Mouse (Mus musculus): ENCODE measurements around the gene Zfp941.

Zfp941 gene

DNA sequence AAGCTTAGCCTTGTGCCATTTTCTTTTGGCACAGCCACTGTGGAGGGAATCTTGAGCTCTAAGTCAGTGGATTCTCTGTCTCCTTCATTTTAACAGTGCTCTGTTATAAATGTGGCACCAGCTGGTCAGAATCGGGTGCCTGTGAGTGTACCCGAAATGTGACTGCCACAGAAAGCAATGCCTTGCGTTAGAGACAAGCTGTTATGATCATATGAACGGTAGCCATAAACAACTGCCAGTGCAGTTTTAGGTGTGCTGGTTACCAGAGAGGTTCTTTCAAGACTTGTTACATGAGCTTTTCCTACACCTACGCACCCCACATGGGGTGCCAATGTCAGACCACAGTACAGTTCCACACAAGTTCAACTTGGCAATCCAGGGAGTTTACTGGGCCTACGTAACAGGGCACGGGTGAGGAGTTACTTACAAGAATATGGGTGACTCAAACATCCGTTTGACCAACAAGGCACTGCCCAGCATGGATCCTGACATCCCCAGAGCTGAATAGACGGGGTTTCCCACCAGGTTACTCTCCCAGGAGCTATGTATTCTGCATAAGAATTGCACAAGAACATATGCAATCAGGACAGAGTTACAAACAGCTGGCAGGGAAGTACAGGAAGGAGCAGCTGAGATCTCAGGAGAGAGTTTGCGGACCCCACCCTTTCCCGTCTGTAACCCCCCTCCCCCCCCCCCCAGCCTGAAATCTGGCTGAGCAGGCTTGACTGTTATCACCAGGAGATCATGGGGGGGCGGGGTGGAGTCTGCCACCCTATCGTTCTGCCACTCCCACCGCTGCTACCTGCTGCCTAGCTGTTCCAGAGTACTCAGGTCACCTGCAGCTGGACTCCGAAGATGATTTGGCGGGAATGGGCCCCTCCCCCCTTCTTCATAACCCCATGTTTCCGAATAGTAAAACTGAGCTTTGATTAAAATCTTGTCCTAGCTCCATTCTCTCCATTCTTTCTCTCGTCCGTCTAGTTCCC lies 19.1 kb upstream of the Zfp941 start:
- DNase-seq (ENCODE audit: low spot score): peak; percentile 19

DNA sequence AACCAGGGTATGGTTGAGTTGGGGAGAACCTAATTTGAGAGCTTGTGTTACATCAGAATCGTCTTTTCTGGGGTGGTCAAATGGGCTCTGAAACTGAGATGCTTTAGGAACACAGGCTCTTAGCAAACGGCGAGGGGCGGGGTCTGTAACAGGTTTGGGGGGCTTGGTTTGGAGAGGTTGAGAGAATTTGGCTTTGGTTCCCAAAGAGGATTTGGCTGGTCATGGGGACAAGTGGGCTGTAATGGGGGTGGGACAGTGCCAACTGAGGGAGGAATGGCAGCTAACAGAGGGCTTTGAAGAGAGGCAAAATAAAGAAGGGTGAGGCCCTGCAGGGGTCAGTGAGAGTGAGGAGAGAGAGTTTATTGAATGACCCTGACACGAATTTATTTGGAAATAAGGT lies 17.6 kb upstream of the Zfp941 start:
- peak; percentile 39 for DNase-seq (ENCODE audit: low spot score)

DNA sequence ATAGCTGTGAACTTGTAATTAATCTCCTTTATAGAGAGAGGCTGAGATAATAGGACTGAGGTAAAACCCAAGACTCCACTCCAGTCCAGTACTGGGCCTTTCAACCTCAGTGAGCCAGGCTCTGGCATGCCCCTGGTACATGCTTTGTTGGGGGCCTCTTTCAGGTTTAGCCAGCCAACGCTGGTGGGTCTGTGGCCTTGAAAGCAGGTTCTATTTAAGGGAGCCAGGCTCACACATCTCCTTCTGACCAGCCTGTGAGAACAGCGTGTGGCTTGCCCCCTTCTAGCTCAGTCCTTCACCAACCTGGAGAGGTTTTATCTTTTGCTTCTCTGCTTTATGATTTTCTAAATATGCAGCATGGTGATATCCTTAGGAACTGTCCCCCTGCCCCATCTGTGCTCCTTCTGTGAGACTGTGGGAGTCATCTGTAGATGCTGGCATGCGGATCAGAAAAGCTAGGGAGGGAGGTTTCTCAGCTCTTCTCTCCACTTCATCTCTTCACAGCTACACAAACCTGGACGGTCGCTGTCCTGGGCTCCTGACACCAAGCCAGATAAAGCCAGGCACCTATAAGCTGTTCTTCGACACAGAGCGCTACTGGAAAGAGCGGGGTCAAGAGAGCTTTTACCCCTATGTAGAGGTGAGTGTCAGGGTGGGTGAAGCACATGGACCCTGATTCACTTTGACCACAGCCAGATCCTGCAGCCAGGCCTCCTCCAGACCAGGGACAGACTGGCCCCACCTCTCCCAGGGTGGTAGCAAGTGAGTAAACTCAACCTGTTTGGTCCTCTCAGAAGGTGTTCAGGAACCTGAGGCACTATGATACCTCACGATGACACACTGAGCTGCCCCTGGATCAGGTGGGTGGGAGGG lies 14.5 kb upstream of the Zfp941 start:
- DNase-seq (ENCODE audit: low spot score): no peak

DNA sequence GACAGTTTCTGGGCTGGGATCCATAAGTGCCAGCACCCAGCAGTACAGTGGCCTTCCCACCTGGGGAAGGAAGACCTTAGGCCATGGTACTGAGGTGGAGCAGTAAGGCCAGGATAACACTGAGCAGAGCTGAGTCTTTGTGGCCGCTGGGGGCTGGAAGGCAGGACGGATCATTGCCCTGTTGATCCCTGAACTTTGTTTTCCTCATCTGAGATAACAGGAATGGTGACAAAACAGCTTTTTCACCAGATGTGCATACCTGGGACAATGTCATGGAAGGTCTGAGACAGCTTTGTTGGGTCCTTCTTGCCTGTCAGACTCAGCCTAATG lies 13.7 kb upstream of the Zfp941 start:
- DNase-seq (ENCODE audit: low spot score): no peak

DNA sequence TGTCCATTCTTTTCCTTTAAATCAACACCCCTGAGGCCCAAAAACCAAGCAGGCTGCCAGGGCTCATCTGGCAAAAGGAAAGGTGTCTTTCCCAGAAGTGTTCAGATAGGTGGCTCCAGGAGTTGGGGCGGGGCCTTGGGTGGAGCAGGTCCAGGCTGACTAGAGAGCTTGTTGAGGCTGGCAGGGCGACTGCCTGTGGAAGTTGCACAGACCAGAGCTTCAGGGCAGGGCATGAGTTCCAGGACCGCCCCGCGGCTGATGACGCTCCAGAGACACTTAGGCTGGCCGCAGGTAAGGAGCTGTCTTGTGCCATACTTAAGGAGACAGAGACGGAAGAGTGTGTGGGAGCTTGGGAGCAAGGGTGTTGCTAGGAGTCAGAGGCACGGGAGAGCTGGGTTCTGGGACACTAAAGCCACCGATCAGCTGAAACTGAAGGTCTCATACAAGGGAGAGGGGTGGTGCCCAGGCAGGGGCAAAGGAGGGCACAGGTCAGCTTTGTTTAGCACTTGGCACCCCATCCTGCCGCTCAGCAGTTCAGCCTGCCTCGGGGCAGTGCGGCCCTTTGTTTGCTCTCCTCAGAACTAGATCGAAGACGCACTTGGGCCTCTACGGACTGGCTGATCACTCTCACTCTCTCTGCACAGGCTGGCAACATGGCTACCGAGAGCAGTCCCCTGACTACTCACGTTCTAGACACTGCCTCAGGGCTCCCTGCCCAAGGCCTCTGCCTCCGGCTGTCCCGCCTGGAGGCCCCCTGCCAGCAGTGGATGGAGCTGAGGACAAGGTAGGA lies 13.2 kb upstream of the Zfp941 start, which contains the start of gene Urah:
Gene Urah, plus strand, starts transcription at position 51 of the 790 bp plus-strand sequence.
- no peak for DNase-seq (ENCODE audit: low spot score)

DNA sequence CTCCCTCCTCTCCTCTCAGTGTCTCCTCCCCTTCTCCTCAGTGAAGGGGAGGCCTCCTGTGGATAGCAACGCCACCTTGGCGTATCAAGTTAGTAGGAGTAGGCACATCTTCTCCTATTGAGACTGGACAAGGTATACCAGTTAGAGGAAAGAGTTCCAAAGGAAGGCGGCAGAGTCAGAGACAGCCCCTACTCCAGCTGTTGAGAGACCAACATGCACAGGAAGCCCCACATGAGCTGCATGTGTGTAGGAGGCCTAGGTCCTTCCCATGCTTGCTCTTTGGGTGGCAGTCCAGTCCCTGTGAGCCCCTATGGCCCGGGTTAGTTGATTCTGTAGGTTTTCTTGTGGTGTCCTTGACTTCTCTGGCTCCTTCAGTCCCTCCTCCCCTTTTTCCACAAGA lies 11.4 kb upstream of the Zfp941 start:
- DNase-seq (ENCODE audit: low spot score): peak; percentile 29

DNA sequence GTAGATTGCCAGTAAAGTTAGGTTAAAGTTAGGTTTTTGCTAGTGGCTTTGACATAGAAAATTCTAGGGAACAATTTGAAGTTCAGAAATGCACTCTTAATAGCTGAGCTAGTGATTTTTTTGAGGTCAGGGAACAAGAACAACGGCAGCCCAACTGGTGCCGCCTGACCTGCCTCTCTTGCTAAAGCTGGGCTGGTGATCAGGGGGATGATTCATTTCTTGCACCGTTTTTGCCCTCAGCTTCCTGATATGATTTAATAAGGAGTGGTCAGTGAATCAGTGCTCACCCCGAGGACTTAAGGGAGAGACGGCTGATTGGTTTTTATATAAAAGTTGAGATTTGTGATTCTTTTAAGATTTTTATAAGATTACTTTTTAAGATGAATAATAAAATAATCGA lies 9.5 kb upstream of the Zfp941 start:
- peak; percentile 19 for DNase-seq (ENCODE audit: low spot score)

DNA sequence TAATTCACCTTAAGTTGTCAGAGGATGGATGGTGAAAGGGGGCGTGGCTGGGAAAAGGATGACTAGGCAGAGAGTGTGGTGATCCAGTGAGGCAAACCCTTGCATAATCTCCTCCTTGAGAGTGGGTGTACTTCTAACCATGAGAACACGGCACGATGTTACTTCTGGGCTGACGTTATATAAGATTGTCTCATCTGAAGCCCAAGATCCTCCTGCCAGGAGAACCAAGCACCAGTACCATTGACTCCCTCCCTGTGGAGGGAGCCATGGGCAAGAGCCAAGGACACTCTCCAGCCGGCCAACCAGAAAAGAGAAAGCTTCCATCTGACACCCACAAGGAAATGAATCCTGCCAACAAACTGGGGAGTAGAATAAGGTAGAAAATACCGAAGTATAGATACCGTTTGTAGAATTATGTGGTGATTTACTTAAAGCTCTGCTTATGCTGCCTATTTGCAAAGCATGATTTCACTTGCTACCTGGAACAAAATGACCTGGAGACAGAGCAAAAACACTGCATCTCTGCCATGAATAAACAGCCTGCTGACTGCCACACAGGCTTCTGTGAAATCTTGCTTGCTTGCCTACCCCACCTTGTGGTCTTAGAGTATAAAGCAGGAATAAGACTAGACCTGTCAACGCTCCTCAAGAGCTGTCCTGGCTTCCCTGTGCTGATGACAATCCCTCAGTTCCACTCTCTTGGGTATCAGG lies 6.3 kb upstream of the Zfp941 start:
- DNase-seq (ENCODE audit: low spot score): no peak

DNA sequence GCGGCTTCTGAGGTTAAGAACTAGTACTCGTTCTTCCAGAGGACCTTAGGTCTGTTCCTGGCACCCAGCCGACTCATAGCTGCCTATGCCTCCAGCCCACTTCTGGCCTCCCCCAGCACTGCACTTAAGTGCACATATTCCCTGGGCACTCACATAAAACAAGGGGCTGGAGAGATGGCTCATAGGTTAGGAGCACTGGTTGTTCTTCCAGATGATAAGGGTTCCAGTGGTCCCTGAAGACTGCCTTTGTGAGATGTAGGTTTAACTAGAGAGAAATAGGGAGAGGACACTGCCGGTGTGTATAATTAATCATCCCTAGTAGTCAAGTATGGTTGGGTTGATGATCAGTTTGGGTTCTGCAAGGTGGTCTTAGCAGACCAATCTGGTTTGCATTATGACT lies 753 bp upstream of the Zfp941 start:
- DNase-seq (ENCODE audit: low spot score): no peak

DNA sequence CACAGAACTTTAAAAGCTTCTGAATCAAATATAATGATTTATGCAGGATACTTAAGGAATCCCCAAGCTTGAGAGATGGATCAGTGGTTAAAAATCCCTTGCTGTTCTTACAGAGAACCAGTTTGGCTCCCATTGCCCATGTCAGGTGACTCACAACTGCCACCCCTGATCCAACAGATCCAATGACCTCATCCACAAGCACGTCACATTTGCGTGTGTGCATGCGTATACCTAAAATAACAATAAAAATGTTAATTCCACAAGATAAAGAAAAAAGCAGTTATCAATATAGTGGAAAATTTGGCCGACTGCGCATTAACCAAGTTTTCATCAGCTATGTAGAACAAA lies 699 bp downstream of the Zfp941 start:
- DNase-seq (ENCODE audit: low spot score): no peak

DNA sequence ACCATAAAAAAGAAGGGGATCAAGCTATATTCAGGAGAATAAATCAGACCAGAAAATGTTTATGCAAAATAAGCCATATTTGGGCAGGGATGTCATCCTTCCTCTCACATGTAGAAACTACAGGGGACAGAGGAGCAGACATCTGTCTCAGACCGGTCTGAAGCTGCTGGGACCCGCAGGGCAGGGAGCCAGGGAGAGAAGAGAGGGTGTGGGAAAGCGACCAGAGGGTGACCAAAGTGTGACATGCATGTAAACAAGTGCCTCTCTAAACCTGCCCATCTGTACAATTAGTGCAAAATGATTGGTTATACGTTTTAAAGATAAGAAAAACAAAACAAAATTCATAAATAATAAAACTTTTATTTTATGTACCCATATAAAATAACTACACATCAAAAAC lies 1.8 kb downstream of the Zfp941 start:
- DNase-seq (ENCODE audit: low spot score): no peak

DNA sequence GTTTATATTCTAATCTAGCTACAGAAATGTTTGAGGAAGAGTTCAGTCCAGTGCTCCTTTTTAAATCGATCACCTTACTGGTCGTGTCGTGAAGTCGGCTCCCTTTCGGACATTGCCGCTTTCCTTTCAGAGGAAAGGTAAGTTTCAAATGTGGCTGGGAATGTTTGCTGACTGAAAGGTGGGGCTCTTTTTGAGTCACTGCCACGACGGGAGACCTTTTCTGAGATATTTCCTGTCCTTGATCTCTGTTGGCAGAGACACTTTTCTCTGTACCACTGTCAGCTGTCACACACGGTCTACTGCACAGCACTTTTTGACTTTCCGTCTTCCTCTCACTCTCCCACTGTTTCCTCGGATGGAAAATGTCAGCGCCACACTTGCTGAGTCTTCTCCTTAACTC lies 9.1 kb downstream of the Zfp941 start:
- no peak for DNase-seq (ENCODE audit: low spot score)

DNA sequence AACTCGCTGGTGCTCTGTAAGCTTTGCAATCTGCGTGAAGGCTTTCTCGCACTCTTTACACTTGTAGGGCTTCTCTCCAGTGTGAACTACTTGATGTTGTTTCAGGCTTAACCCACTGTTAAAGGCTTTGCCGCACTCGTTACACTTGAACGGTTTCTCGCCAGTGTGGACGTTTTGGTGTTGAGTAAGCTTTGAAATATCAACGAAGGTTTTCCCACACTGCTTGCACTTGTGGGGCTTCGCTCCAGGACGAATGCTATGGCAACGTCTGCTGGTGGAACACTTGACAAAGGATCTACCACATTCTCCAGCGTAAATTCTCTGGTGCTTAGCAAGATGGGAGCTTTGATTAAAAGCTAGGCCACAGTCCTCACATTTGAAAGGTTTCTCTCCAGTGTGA lies 10.3 kb downstream of the Zfp941 start:
- no peak for DNase-seq (ENCODE audit: low spot score)

DNA sequence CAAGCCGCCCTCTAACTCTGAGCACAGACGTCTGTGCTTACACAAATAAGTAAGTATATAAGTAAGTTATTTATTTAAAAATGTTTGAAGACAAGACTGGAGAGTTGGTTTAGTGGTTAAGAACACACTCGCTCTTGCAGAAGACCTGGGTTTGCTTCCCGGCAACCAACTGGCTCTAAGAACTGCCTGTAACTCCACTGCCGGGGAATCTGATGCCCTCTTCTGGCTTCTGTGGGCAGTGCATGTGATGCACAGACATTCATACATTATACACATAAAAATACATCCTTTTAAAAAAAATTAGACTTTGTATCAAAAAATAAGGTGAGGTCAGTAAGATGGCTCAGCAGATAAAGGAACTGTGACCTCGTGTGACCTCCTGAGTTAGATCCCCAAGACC lies 11.5 kb downstream of the Zfp941 start:
- DNase-seq (ENCODE audit: low spot score): no peak

DNA sequence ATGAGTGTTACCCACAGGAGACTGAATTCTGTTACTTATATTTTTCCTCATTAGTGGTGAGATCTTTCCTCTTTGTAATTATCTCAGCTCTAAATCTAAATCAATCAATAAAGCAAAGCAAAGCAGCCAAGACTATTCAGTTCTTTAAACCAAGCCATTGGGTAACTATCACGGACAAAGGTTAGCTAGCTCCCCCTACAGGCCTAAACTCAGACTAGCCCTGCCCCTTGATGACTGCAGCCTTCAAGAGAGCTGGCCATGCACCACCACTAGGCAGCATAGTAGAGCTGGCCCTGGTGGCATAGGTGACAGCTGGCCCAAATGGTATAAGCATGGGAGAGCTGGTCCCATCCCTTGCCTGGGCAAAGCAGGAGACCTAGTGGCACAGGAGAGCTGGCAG lies 16.3 kb downstream of the Zfp941 start:
- peak; percentile 48 for DNase-seq (ENCODE audit: low spot score)

DNA sequence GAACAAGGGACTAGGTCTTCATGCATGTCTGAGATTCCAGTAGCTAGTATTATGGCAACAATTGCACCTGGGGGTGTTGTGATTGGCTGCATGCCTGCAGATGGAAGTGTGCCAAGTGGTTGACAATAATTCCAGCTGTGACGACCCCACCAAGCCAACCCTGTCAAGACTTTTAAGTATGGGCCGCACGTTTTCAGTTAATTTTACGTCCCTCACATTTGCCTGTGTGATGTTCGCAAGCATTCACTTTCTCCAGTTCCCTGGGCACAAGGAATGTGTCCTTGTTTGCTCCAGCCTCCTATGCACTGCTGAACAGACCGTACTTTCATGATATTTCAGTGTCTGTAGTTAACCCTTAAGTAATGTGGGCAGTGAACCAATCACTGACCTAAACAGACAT lies 19.3 kb downstream of the Zfp941 start:
- DNase-seq (ENCODE audit: low spot score): peak; percentile 53

DNA sequence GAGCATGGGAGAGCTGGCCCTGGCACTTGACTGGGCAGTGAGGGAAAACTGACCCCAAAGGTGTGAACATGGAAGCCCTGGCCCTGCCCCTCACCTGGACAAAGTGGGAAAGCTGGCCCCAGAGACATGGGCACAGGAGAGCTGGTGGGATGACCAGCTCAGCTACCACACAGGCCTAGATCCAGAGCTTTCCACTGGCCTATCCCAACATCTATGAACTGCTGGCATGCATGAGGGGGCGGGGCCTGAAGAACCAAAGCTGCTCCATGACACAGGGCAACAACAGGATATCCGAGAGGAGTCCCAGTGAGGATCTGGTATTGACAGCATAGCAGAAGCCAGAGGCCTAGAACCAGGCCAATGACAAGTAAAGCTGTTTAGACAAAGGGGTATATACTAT lies 23.8 kb downstream of the Zfp941 start:
- no peak for DNase-seq (ENCODE audit: low spot score)

DNA sequence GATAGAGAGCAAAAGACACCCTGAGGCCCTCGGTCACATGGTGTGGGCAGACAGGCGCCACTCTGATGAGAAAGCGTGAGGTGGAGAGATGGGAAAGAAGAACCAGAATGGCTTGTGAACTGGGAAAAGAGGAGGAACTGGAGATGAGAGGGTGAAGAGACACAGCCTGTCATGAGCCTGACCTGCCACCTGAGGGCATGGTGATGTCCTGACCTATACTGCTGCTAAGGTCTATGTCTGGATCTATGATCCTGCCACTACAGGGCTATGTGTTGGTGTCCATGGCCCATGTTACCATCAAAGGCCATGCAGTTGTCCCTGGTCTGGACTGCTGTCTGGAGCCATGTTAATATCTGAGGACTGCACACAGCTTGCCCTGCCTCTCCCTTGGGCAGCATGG lies 24.4 kb downstream of the Zfp941 start:
- DNase-seq (ENCODE audit: low spot score): no peak

DNA sequence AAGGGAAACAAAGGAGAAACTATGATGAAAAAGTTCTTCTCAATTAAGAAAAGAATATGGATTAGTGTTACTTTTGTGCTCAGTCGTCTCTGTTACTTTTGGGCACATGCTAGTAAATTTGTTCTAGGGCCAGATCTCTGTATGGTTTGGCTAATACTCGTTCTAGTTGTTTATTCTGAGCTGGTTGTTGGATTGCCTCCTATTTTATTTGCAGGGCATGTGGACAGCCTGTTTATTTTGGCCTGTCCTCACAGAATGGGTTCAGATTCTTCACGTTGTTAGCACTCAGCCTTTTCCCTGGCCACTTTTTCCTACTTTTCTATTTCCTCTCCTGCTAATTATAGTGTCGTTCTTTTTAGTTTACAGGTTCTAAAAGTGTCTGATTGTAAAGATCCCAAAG lies 28.4 kb downstream of the Zfp941 start:
- no peak for DNase-seq (ENCODE audit: low spot score)

DNA sequence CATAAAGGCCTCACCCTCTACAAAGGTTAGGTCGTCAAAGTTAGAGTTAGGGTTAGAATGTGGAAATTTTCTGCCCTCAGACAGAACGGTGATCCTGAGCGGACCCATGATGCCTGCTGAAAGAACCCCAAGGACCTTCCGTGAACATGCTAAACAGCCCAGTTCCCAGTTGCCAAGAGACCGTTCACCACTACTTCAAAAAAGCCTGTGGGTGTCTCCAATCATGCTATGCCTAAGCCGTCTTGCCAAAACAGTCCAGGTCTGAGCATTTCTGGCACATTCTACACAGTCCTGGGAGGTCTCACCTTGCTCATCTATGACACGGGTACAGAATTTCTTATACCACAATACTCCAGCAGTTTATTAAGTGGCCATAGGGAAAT lies 33.9 kb downstream of the Zfp941 start:
- no peak for DNase-seq (ENCODE audit: low spot score)

DNA sequence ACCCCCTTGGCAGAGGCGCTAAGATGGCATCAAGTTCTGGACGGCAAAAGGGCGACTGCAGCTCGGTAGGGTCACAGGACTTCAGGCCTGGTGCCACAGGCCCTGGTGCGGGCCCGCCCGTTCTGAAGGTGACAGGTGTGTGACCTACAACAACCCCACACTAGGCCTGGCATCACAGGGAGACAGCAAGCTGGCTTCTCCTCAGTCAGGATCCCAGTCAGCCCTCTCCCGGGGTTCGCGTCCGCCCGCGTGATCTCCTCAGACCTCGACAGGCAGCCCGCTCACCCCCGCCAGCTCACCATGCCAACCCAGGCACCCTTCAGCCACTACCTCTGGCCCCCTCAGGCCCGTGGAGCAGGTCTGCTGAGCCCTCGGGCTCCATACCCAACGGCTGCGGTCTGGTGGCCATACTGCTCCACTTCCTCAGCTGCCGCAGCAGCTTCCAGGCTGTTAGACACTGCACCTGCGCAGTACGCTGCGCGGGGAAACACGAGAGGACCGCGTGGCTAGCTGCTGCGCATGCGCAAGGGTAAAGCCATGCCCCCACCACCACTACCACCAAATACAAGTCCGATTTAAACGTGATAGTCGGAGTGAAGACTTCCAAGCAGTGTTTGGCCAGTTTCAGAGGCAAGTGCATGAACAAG lies 34.4 kb downstream of the Zfp941 start, which contains the start of gene Syce1:
Gene Syce1, minus strand, starts transcription at position 447 of the 647 bp plus-strand sequence.
- DNase-seq (ENCODE audit: low spot score): peak; percentile 61
